Mouse (Mus musculus) left cerebral cortex, adult 8-10 months (tissue): ENCODE measurements around the gene Mt2. TPM values are rescaled to one million over a fixed set of nuclear protein-coding genes. Genes with fewer than 3 reads are reported as not detected.
"Not testable (repeated sequence)": the region's sequence is repeated elsewhere in the genome, so short reads cannot be mapped to it uniquely, and the experiment has no call there.

Experiments
- DNase-seq, 2 experiments: peaks; one replicate each; pipeline ENCODE4 v3.0.0; 2022; ENCODE audit warnings: low spot score in 2 of 2
- total RNA-seq, 4 experiments: library from RNA; stranded (reverse); gene quantifications; 2 replicates each; pipeline ENCODE4 v1.2.4; 2022

Mt2 gene
- total RNA-seq: 100 to 1,000 TPM; 287 to 602 (median 391) TPM

DNA sequence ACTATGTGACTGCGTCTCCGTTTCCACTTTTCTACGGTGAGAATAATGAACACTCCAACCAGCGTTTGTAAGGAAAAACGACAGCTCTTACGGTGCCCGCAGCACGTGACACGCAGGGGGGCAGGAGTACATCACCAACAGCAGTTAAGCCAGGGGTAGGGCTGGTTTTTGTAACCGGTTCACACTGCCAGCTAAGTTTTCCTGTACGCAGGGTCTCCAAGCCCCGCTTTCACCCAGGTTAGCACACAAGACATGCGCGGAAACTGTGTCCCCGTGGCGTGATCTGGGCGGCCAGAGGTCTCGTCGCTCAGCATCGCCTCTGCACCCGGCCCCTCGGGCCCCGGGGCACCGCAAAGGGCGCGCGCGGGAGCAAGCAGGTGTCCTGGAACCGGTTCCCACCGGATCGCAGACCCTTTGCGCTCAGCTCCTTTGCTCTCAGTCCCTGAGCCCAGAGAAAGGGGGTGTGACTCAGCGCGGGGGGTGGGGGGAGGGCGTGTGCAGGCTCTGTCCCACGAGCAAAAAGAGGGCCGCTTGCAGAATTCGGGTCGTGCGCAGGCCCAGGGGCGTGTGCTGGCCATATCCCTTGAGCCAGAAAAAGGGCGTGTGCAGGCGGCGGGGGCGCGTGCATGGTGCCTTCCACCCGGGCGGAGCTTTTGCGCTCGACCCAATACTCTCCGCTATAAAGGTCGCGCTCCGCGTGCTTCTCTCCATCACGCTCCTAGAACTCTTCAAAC, at the start of gene Mt2:
Gene Mt2, plus strand, starts transcription at position 590 of the 734 bp plus-strand sequence.
- DNase-seq: peak; percentile 57 to 58

- no peak for DNase-seq
These were observed 49.6 kb upstream of the Mt2 start for GRCm38 (mm10) chr8:94122711-94123468.

DNA sequence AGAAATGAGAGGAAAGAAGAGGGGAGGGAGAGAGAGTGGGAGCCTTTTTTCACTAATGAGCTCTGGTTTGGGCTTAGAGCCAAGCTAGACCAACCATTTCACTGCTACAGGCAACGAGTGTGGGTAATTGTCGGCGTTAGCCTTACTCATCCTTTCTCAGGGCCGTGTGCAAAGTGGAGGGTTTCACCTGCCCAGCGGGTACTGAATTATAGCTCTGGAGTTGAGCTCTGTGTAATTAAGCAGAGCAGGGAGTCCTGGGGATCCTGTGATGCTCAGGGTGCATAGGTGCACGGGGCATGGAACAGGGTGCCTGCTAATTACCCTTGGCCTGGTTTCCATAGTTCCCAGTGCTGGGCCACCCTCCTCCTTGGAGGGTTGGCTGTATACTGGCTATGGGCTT, 44.8 kb upstream of the Mt2 start:
- DNase-seq: no peak

DNA sequence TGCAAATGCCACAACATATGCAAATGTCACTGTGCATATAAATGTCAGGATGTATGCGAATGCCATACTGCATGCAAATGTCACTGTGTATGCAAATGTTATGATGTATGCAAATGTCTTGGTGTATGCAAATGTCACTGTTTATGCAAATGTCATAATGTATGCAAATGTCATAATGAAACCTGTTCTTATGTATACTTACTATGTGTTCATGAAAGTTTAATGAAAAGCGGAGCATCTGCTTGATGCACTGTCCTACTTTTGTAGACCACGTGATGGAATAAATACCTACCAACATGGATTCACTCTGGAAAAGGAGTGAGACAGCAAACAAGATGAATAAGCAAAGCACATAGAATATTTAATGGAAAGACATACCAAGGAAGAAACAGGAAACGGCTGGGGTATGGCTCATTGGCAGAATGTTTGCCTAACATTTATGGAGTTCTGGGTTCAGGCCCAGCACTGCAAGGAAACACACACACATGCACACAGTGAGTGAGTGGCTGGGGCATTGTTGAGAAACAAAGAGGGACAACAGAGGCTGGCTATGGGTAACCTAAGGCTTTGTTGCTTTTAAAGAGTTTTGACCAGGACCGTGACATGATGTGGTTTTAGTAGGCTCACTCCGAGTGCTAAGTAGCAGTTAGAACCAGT, 43.2 kb upstream of the Mt2 start:
- DNase-seq: no peak

DNA sequence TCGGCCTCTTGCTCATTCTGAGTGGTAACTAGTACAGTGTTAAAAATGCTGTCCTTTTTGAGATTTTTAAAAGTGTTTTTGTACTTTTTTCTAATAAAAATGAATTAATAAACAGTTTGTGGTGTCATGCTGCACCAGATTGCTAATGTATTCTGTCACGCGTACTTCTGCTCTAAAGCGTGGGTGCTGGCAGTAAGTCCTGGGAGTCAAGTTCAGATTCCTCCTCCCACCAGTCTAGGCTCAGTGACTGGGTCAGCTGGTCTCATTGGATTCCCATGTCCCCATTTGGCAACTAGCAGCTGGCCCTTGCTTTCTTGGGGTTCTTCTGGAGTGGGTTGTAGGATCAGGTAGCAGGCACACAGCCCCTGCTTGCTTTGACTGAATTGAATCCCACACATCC, 42.3 kb upstream of the Mt2 start:
- no peak for DNase-seq

DNA sequence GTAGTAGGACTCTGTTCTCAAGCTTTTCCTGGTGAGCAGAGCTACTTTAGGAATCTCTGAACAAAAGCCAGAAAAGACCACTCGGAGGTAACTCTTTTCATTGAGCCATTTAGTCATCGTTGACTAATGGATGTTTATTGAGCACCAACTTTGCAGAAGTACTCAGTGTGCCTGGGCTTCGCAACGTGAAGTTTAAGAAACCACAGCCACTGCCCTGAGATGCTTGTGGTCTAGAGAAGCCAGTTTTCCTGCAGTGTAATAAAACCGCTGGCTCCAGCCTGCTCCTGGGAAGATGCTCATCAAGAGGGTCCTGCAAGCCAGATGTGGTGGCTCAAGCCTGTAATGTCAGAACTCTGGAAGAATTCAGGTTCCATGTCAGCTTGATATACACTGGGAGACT, 40.4 kb upstream of the Mt2 start:
- DNase-seq: no peak

DNA sequence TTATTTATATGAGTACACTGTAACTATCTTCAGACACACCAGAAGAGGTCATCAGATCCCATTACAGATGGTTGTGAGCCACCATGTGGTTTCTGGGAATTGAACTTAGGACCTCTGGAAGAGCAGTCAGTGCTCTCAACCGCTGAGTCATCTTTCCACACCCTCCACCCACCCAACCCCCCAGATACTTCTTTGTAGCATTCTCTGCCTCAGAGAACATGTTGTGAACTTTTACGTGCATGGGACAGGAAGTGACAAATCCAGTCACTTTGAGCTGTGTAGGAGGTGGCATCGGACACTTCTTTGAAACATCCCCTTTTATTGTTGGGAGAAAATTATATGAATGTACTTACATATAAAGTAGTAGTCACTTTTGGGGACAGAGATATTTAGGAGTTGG, 37.9 kb upstream of the Mt2 start:
- DNase-seq: not testable (repeated sequence)

DNA sequence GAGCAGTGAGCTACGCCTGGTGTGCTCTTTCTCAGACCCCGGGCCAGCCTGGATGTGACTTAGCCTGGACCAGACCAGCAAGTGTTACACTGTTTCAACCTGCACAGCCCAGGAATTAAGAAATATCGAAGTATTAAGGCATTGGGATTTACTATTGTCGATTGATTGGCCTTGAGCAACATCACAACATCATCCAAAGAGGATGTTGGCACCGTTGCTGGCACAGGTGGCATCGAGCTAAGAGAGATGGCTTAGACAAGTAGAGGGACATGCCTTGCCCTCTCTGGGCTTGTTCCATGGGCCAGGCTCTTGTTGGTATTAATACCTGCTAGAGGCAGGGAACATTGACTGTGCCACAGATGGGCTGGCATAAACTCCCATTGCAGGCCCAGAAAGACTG, 36.9 kb upstream of the Mt2 start:
- DNase-seq: no peak

DNA sequence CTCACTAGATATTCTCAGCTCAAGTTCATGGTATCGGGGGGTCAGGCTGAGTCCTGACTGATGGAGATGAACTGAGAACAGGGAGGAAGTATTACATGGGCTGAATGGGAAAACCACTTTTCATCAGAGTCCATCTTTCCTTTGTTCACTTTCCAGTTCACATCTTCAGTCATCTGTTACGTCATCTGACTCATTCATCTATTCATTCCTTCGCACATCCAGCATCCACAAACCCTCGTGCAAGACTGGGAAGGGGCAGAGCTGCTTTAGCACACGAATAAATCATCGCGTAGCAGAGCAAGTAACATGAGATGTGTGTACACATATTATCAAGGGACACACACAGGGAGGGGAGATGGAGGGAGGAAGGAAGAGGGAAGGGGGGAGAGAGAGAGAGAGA, 36.3 kb upstream of the Mt2 start:
- no peak for DNase-seq

DNA sequence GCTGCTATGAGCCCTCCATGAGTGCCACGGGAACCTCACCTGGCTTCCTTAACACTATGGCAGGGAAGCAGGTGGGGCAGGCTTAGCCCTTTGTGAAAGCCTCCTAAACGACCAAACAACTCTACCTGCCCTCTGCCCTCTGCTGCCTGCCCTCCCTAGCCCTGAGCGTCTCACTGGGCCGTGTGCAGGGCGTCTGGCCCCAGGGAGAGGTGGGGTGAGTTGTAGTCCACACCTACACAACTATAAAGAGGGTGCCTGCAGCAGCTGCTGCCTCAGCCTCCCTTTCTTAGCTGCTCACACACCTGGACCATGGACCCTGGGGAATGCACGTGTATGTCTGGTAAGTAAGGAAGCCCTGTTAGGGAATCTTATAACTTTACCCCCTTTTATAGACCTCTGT, 35.5 kb upstream of the Mt2 start, which contains the start of gene Mt4:
Gene Mt4, plus strand, starts transcription at position 265 of the 400 bp plus-strand sequence.
- DNase-seq: no peak

GRCm38 (mm10) chr8:94140266-94140795, 32.1 kb upstream of the Mt2 start:
- no peak for DNase-seq

DNA sequence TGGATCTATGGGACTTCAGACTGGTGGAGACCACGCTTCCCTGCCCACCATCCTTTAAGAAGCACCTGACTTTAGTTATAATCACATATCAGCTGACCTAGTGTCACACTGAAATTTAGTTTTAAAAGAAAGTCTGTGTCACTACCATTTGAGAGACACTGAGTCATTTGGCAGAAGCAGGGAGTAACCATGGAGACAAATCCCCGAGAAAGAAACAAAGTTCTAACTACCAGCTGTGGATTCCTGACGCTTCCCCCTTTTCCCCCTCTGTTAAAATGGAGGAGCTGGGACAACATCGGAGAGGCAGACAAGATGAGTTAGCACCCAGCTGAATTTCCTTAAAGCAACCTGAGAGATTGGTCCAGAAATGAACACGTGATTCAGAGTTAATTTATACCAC, 24.2 kb upstream of the Mt2 start:
- no peak for DNase-seq

GRCm38 (mm10) chr8:94150925-94151324, 21.5 kb upstream of the Mt2 start:
- no peak for DNase-seq

DNA sequence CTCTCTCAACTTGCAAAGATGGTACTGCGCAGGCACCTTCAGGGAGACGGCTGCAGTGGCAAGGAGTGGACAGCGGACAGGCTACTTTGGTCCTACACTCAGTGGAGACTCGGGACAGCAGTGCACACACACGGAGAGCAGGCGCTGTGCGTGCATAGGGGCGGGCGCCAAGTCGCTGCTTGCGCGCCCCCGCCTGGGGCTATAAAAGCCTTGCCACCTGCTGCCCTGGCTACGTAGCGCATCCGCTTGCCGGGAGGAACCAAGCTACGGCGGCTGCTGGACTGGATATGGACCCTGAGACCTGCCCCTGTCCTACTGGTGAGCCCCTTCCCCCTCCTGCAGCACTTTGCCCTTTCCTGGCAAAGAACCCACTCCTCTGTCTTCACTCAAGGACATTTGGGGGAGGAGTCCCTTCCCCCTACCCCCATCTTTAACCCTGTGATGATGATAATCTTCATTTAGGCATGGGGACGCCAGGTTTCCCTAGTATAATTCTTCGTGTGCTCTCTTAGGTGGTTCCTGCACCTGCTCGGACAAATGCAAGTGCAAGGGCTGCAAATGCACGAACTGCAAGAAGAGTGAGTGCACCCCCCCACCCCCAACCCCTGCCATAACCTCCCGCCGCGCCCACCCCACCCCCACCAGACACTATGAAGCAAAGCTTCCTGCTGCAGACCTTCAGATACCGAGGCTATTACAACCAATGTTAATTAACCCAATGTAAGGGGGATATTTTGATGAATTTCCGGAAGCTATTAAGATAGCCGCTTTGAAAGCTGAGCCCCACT, 19.8 kb upstream of the Mt2 start, which contains the start of gene Mt3:
Gene Mt3, plus strand, starts transcription at position 95 of the 788 bp plus-strand sequence.
- DNase-seq: peak; percentile 79 to 80

DNA sequence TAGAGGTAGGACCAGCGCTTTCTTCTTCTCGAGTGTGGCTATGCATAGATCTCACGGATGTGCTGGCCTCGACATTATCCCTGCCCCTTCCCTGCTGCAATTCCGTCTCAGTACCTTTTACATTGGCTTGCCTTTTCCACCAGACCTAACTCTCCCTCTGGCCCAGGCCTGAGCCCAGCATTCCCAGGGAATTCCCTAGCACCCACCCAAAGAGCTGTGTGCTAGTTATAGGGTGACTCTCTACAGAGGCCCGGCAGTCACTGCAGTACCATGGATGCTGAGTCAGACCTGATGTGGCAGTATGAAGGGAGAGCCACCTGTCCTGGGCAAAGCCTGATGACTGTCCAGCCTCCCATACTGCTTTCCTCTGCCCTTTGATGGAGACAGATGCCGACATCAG, 19.0 kb upstream of the Mt2 start:
- peak; percentile 43 to 47 for DNase-seq

DNA sequence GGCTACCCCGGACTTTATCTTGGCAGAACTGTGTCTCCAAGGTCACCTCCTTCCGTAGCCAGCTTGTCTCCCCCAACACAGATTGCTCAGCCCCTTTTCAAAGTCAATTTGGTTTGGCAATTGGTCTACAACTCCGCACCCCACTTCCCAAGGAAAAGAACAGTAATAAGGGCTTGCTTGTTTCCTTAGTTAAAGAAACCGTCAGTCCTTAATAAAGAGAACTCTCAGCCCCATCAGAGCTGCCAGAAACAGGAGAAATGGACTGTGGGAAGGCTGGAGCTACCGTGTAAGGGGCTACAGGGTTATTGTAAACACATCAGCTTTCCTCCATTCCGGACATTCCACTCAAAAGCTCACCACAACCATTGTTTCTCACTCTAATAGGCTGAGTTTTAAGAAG, 17.9 kb upstream of the Mt2 start:
- DNase-seq: peak in 1 of 2 experiments; percentile 35

- no peak for DNase-seq
These were observed 16.4 kb upstream of the Mt2 start for GRCm38 (mm10) chr8:94156092-94156491.

- not testable (repeated sequence) for DNase-seq
These were observed 6.7 kb upstream of the Mt2 start for GRCm38 (mm10) chr8:94165772-94166171.

- peak; percentile 75 to 98 for DNase-seq
These were observed 5.2 kb upstream of the Mt2 start for GRCm38 (mm10) chr8:94167244-94167643.

DNA sequence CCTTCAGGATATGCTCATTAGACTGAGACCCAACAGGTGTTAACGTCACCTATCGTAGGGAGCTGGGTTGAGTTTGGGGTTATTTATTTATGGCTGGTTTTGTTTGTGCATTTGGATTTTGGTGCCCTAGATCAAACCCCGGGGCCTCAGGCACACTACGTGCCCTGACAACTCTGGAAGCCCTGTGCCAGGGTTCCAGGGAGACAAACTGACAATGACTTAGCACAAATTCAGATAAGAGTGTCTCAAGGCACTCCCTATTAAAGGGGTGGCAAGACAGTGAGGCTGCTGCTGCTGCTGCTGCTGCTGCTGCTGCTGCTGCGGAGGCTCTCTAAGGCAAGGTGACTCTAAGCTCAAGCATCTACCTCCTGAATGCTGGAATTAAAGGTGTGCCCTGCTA, 2.9 kb upstream of the Mt2 start:
- DNase-seq: no peak

DNA sequence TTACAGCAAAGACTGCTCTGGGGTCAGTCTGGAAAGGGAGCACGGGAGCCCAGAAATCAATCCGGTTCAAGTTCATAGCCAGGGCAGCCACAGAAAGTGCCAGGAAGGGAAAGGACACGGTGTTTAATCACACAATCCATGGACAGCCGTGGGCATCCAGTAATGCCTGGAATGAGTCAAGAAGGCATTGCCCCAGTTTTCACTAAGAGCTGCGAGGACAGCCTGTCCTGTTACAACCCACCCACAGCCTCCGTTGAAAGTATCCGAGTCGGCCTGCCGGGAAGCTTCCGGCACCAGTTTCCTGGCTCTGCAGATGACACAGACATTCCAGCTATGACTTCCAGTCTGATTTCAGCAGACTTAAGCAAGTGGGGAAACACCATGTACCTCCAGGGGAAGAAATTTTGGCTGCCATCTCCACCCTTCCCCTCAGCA, 1.1 kb upstream of the Mt2 start:
- DNase-seq: no peak
